In the genomic region with DNA sequence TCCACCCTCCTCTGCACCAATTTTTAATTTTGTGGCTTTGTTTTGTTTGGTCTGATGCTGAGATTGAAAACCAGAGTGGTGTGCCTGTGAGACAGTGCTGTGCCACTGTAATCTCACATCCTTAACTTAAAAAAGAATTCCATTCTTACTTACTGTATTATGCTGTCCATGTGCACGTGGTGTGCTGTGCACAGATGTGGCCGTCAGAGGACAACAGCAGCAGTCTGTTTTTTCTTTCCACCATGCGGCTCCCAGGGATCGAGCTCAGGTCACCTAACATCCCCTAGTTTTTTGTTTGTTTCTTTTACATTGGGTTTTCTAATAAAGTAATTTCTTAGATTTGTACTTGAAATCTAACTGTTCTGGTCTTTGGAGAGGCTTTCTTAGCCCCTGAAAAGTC, we compare ENCODE assay signal across 31 mouse cellular contexts. TPM values are rescaled to one million over a fixed set of nuclear protein-coding genes. Genes with fewer than 3 reads are reported as not detected.
"Had no signal": no experiment of that assay in that cellular context is flagged by ENCODE, and none has a peak within 500 bp of the region (broad histone marks: within the 10 kb centered on the region; RNA-seq: fewer than 3 reads in every experiment).

No protein-coding gene starts in this region.

- H3K27ac ChIP-seq: heart, adult 2 months; heart, embryonic 15.5 days; hindbrain, embryonic 13.5 days; hindbrain, embryonic 15.5 days; hindbrain, postnatal 0 days; kidney, postnatal 0 days; limb, embryonic 13.5 days; liver, embryonic 13.5 days; liver, embryonic 15.5 days had no signal

- H3K4me3 ChIP-seq: heart, adult 2 months; heart, embryonic 12.5 days; heart, embryonic 15.5 days; hindbrain, embryonic 13.5 days; hindbrain, embryonic 15.5 days; limb, embryonic 13.5 days; liver, embryonic 13.5 days; liver, embryonic 15.5 days had no signal

- H3K9me3 ChIP-seq: heart, embryonic 12.5 days; heart, embryonic 15.5 days; hindbrain, embryonic 13.5 days; hindbrain, embryonic 15.5 days; limb, embryonic 13.5 days; liver, embryonic 13.5 days; liver, embryonic 15.5 days had no signal

- DNase-seq: gastrocnemius, postnatal 14 days; gastrocnemius, postnatal 36 days; heart, adult 11 months; heart, adult 2 months; heart, postnatal 14 days; heart, postnatal 36 days; kidney, adult 11 months; kidney, adult 8-10 months; kidney, postnatal 14 days; kidney, postnatal 36 days; layer of hippocampus, adult 9-11 months; layer of hippocampus, postnatal 36 days; left cerebral cortex, postnatal 4 days; liver; liver, embryonic 13.5 days had no signal

- H3K36me3 ChIP-seq: hindbrain, embryonic 15.5 days had no signal

- H3K4me2 ChIP-seq: heart, embryonic 12.5 days; heart, embryonic 15.5 days; hindbrain, embryonic 13.5 days; hindbrain, embryonic 15.5 days; limb, embryonic 13.5 days; liver, embryonic 11.5 days; liver, embryonic 13.5 days; liver, embryonic 15.5 days had no signal

- ATAC-seq: hindbrain, postnatal 0 days; intestine, embryonic 16.5 days had no signal

- H3K27me3 ChIP-seq: heart, embryonic 12.5 days; heart, embryonic 15.5 days; hindbrain, embryonic 13.5 days; hindbrain, embryonic 15.5 days; limb, embryonic 13.5 days; liver, embryonic 13.5 days; liver, embryonic 15.5 days had no signal

- H3K9ac ChIP-seq: heart, embryonic 12.5 days; heart, embryonic 15.5 days; hindbrain, embryonic 13.5 days; hindbrain, embryonic 15.5 days; limb, embryonic 13.5 days; liver, embryonic 13.5 days; liver, embryonic 15.5 days had no signal

RNA-seq across cellular contexts. Expression of a gene that starts 24.6 kb away (rescaled TPM):
- polyA plus RNA-seq: gonadal fat pad, adult 2 months; heart, adult 2 months; heart, embryonic 15.5 days; heart, postnatal 0 days; hindbrain, embryonic 11.5 days; intestine, embryonic 14.5 days; kidney, embryonic 14.5 days; large intestine, adult 2 months; liver, embryonic 11.5 days; liver, embryonic 13.5 days; liver, embryonic 15.5 days had no signal

RNA-seq across cellular contexts. Expression of a gene that starts 33.8 kb away (rescaled TPM):
- polyA plus RNA-seq: hindbrain, embryonic 15.5 days; hindbrain, postnatal 0 days had no signal

RNA-seq across cellular contexts. Expression of a gene that starts 49.8 kb away (rescaled TPM):
- polyA plus RNA-seq: heart, adult 2 months; heart, postnatal 0 days; hindbrain, embryonic 13.5 days had no signal
